Mouse (Mus musculus): ENCODE results near the gene Gm1527. TPM values are rescaled to one million over a fixed set of nuclear protein-coding genes. Genes with fewer than 3 reads are reported as not detected.

Gm1527 gene
- polyA plus RNA-seq (2012) = not detected in 2 replicates

DNA sequence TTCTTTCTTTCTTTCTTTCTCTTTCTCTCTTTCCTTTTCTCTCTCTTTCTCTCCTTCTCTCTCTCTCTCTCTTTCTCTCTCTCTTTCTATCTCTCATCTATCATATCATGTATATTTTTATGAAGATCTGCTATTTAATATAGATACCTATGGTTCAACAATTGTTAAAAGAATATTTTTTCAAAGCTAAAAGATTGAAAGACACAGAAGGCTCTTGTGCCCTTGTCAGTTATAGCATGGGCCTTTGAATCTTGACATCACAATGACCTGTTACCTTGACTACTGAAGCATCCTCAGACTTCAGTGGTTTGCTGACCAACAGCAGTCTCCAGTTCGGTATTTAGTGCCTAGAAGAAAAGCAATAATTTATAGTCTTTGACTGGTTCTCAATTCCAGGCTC lies at the start of gene Gm1527:
Gm1527 (plus strand) TSS at position 301 of the 400 bp plus-strand sequence.

Other genes with a start within 250 kb of the Gm1527 start
- not detected in 2 replicates for gene Slc2a2, start 194.7 kb upstream of the Gm1527 start, polyA plus RNA-seq (2012)
- gene Eif5a2, start 111.3 kb upstream of the Gm1527 start, polyA plus RNA-seq (2012) = 0.16 and 0.17 TPM in 2 replicates
- gene Rpl22l1, start 87.2 kb upstream of the Gm1527 start, polyA plus RNA-seq (2012) = 9.0 and 9.2 TPM in 2 replicates
- not detected in 2 replicates for gene Egfem1, start 189.4 kb downstream of the Gm1527 start, polyA plus RNA-seq (2012)

Data from megakaryocyte-erythroid progenitor cell, adult 5 weeks (primary cell).